Mouse (Mus musculus): Measurements from ENCODE around the gene Gm14548.
"Not testable (repeated sequence)": the region's sequence is repeated elsewhere in the genome, so short reads cannot be mapped to it uniquely, and the experiment has no call there.

Gm14548 gene

GRCm38 (mm10) chr7:3898036-3898590 is at the start of gene Gm14548:
Gene Gm14548 (minus strand): TSS chr7:3898120.
- not testable (repeated sequence) for DNase-seq (ENCODE audit: low spot score in 2 of 2)

GRCm38 (mm10) chr7:3946117-3946516 is 48.2 kb upstream of the Gm14548 start:
- DNase-seq (ENCODE audit: low spot score in 2 of 2): no peak

GRCm38 (mm10) chr7:3940915-3941314 is 43.0 kb upstream of the Gm14548 start:
- no peak for DNase-seq (ENCODE audit: low spot score in 2 of 2)

GRCm38 (mm10) chr7:3939866-3940525 is 42.1 kb upstream of the Gm14548 start:
- DNase-seq (ENCODE audit: low spot score in 2 of 2): no peak

- DNase-seq (ENCODE audit: low spot score in 2 of 2): not testable (repeated sequence)
Measured at GRCm38 (mm10) chr7:3935473-3935872, 37.6 kb upstream of the Gm14548 start.

- DNase-seq (ENCODE audit: low spot score in 2 of 2): not testable (repeated sequence)
Measured at GRCm38 (mm10) chr7:3915387-3915786, 17.5 kb upstream of the Gm14548 start, which contains the start of gene Lilra6. Gene Lilra6 (minus strand): TSS chr7:3915503.

- DNase-seq (ENCODE audit: low spot score in 2 of 2): no peak
Measured at GRCm38 (mm10) chr7:3903704-3904103, 5.8 kb upstream of the Gm14548 start.

- DNase-seq (ENCODE audit: low spot score in 2 of 2): not testable (repeated sequence)
Measured at GRCm38 (mm10) chr7:3875032-3875431, 22.9 kb downstream of the Gm14548 start.

GRCm38 (mm10) chr7:3844951-3845350 is 53.0 kb downstream of the Gm14548 start, which contains the start of gene Pira2:
Gene Pira2 (minus strand): TSS chr7:3845051.
- not testable (repeated sequence) for DNase-seq (ENCODE audit: low spot score in 2 of 2)

GRCm38 (mm10) chr7:3837854-3838253 is 60.1 kb downstream of the Gm14548 start:
- DNase-seq (ENCODE audit: low spot score in 2 of 2): not testable (repeated sequence)
